ENCODE assay signal across 21 mouse cellular contexts in genomic region chr15:100783244-100783987, GRCm38 (mm10). TPM values are rescaled to one million over a fixed set of nuclear protein-coding genes. Genes with fewer than 3 reads are reported as not detected.
A peak's percentile ranks its signal among the peaks of the same experiment; 100 is the strongest.
DNase-seq lines count a peak whose midpoint lies in the region; ATAC-seq and TF ChIP-seq lines count a peak whose summit lies in the region.
"Had no signal": no experiment of that assay in that cellular context is flagged by ENCODE, and none has a peak within 500 bp of the region (broad histone marks: within the 10 kb centered on the region; RNA-seq: fewer than 3 reads in every experiment).

No protein-coding gene starts in this region.

- no peaks in the 10 kb centered on the region for H3K27me3 ChIP-seq in heart, adult 2 months (ENCODE audit: control insufficient read depth, insufficient read depth, low read length)
- peaks cover 38% of the 10 kb centered on the region for H3K27me3 ChIP-seq in E14TG2a.4 (ENCODE audit: insufficient read depth, low read length)
- H3K27me3 ChIP-seq: limb, embryonic 12.5 days; midbrain, embryonic 15.5 days had no signal

- WGBS in heart, adult 2 months = 87% methylated on average over 13 of the region's 13 CpGs

- intact Hi-C loops in heart, adult 2 months (cut with DNase I) = no loop called here
- intact Hi-C loops in left cerebral cortex, postnatal 25 days (cut with DNase I) = no loop called here

- no peaks in the 10 kb centered on the region for H3K4me1 ChIP-seq in heart, adult 2 months (ENCODE audit: control insufficient read depth, insufficient read depth, low read length)
- H3K4me1 ChIP-seq in E14TG2a.4 (replicated peaks; ENCODE audit: low read depth, low read length) = peaks cover 42% of the 10 kb centered on the region
- H3K4me1 ChIP-seq: liver, embryonic 15.5 days; megakaryocyte, embryonic 14.5 days; midbrain, embryonic 15.5 days had no signal

- no peak for DNase-seq in heart, adult 2 months
- DNase-seq in heart, adult 11 months = no peak
- peak; percentile 30 to 71 for DNase-seq in left cerebral cortex, postnatal 25 days (ENCODE audit: low spot score in 2 of 2)
- no peak for DNase-seq in left cerebral cortex, adult 9 months (ENCODE audit: low spot score in 2 of 2)
- peak; percentile 61 for DNase-seq in ES-CJ7 (ENCODE audit: low read depth, low spot score)
- DNase-seq: cerebellum, postnatal 25 days; embryo, embryonic 11 days; heart, postnatal 10 days; kidney, adult 9 months; kidney, postnatal 36 days; layer of hippocampus, postnatal 36 days; lung, postnatal 14 days; right cerebral cortex, postnatal 4 days; thymus, postnatal 36 days had no signal

- peaks cover 6% of the 10 kb centered on the region for H3K9me3 ChIP-seq in E14TG2a.4 (ENCODE audit: low read length)
- H3K9me3 ChIP-seq: liver, embryonic 15.5 days; midbrain, embryonic 15.5 days had no signal

- no peaks in the 10 kb centered on the region for H3K36me3 ChIP-seq in heart, adult 2 months (ENCODE audit: control insufficient read depth, insufficient read depth, low read length)
- H3K36me3 ChIP-seq in E14TG2a.4 (ENCODE audit: insufficient read depth, low read length) = peaks cover 5% of the 10 kb centered on the region; the same call in 1 of the 2 replicates
- H3K36me3 ChIP-seq: liver, embryonic 15.5 days had no signal

- H3K27ac ChIP-seq in heart, adult 2 months = no peak overlapping the region
- H3K27ac ChIP-seq: limb, embryonic 12.5 days; liver, embryonic 15.5 days; midbrain, embryonic 15.5 days had no signal

- TF ChIP-seq CTCF in heart, adult 2 months (IDR thresholded peaks at IDR 0.05) = 0 out of 2 replicates have a peak, but pooled peaks have one; percentile 4
- peak; percentile 81 for TF ChIP-seq CTCF in E14TG2a.4 (conservative IDR thresholded peaks at IDR 0.05; ENCODE audit: low read length)

- no peak overlapping the region for H3K9ac ChIP-seq in heart, adult 2 months (ENCODE audit: low read depth, low read length)
- H3K9ac ChIP-seq: limb, embryonic 12.5 days; liver, embryonic 15.5 days; midbrain, embryonic 15.5 days had no signal

- TF ChIP-seq POLR2A in heart, adult 2 months (IDR thresholded peaks at IDR 0.05; ENCODE audit: insufficient read depth, low read depth, low read length) = no peak

- TF ChIP-seq EP300 in heart, adult 2 months (IDR thresholded peaks at IDR 0.05; ENCODE audit: insufficient read depth, low read depth, low read length) = no peak

- no peak for ATAC-seq in monocyte, adult 5-6 weeks (replicated peaks; ENCODE audit: insufficient number of reproducible peaks, low FRiP score, low TSS enrichment, poor library complexity, severe bottlenecking)
- ATAC-seq: forebrain, embryonic 16.5 days; midbrain, embryonic 15.5 days had no signal

- H3K79me2 ChIP-seq in heart, adult 2 months (replicated peaks; ENCODE audit: control insufficient read depth, insufficient read depth, low read length) = no peaks in the 10 kb centered on the region

- H3K4me3 ChIP-seq in heart, adult 2 months = no peak overlapping the region
- H3K4me3 ChIP-seq in E14TG2a.4 (replicated peaks; ENCODE audit: low read length) = no peak overlapping the region
- H3K4me3 ChIP-seq: limb, embryonic 12.5 days; liver, embryonic 15.5 days; megakaryocyte, embryonic 14.5 days; midbrain, embryonic 15.5 days had no signal

RNA-seq across cellular contexts. Expression of gene Slc4a8, which starts 21.9 kb away (rescaled TPM):
- total RNA-seq in heart, adult 2 months (2021) = 1 to 10 TPM; 2.8 to 4.1 TPM
- 0.96 and 1.5 TPM in 2 replicates for polyA plus RNA-seq in heart, adult 2 months (2012; rRNA removed)
- 10 to 100 TPM; 66.5 to 79.7 TPM for total RNA-seq in left cerebral cortex, postnatal 25 days (2021)
- total RNA-seq in monocyte, adult 5-6 weeks (2017) = 0.11 to 3.9 TPM (median 2.0 TPM) in 3 replicates

RNA-seq across cellular contexts. Expression of gene Galnt6, which starts 54.2 kb away (rescaled TPM):
- total RNA-seq in heart, adult 2 months (2021) = under 1 TPM; 0.65 to 0.89 TPM
- 0.70 and 0.78 TPM in 2 replicates for polyA plus RNA-seq in heart, adult 2 months (2012; rRNA removed)
- total RNA-seq in left cerebral cortex, postnatal 25 days (2021) = 1 to 10 TPM; 2.9 to 4.0 TPM
- total RNA-seq in monocyte, adult 5-6 weeks (2017) = 43.8 to 60.6 TPM (median 51.3 TPM) in 3 replicates

Comparison
In these comparisons a context has a peak if more than half of its experiments do, and no peak if none do; other contexts are left out.
1. DNase-seq: peak in left cerebral cortex, postnatal 25 days (2 of 2) and ES-CJ7 (single experiment); none in heart, adult 2 months (0 of 2), heart, adult 11 months (single experiment) and left cerebral cortex, adult 9 months (0 of 2).
2. RNA of gene Slc4a8, which starts 21.9 kb away (total RNA-seq): 66.5 to 79.7 TPM in left cerebral cortex, postnatal 25 days; 2.8 to 4.1 TPM in heart, adult 2 months and 0.11 to 3.9 TPM in monocyte, adult 5-6 weeks; every median in the first group is over 10 times any median in the second.